29 mouse cellular contexts compared by ENCODE assay signal in genomic region chr8:91653561-91653960, GRCm38 (mm10).
DNase-seq lines count a peak whose midpoint lies in the region; ATAC-seq and TF ChIP-seq lines count a peak whose summit lies in the region.
"Had no signal": no experiment of that assay in that cellular context is flagged by ENCODE, and none has a peak within 500 bp of the region (broad histone marks: within the 10 kb centered on the region; RNA-seq: fewer than 3 reads in every experiment).

No protein-coding gene starts in this region.

- H3K4me1 ChIP-seq in hindbrain, embryonic 10.5 days (replicated peaks): peaks cover 54% of the 10 kb centered on the region
- no peaks in the 10 kb centered on the region for H3K4me1 ChIP-seq in hindbrain, postnatal 0 days (ENCODE audit: insufficient read depth, low read length)

- H3K4me2 ChIP-seq in hindbrain, postnatal 0 days (ENCODE audit: low read depth, low read length): no peak overlapping the region
- H3K4me2 ChIP-seq: embryonic facial prominence, embryonic 13.5 days; forebrain, embryonic 15.5 days; heart, embryonic 15.5 days; intestine, embryonic 15.5 days; limb, embryonic 13.5 days; liver, embryonic 11.5 days; lung, embryonic 15.5 days; midbrain, embryonic 12.5 days; neural tube, embryonic 13.5 days; stomach, embryonic 15.5 days had no signal

- intact Hi-C loops in gastrocnemius, adult 2 months (cut with DNase I): no loop called here

- H3K9me3 ChIP-seq in hindbrain, embryonic 10.5 days: no peaks in the 10 kb centered on the region
- H3K9me3 ChIP-seq in hindbrain, postnatal 0 days (ENCODE audit: low read length): no peaks in the 10 kb centered on the region
- H3K9me3 ChIP-seq: embryonic facial prominence, embryonic 13.5 days; forebrain, embryonic 10.5 days; forebrain, embryonic 15.5 days; heart, embryonic 15.5 days; intestine, embryonic 15.5 days; limb, embryonic 13.5 days; lung, embryonic 15.5 days; midbrain, embryonic 12.5 days; neural tube, embryonic 13.5 days; stomach, embryonic 15.5 days had no signal

- peak; percentile 9 for DNase-seq in adrenal gland, adult 8-10 months
- no peak for DNase-seq in adrenal gland, adult 18-20 months (ENCODE audit: low spot score in 2 of 2)
- no peak for DNase-seq in gastrocnemius, adult 2 months
- no peak for DNase-seq in gastrocnemius, postnatal 10 days
- DNase-seq in hindbrain, embryonic 10.5 days (ENCODE audit: low spot score): no peak
- DNase-seq in hindbrain, postnatal 0 days (ENCODE audit: low spot score): no peak
- DNase-seq in skeletal muscle tissue, adult 2 months (ENCODE audit: low read depth, low spot score): peak; percentile 37
- DNase-seq: cerebellum, adult 18-20 months; gastrocnemius, postnatal 14 days; heart, adult 2 months; heart, postnatal 4 days; kidney, adult 2 months; kidney, postnatal 36 days; right cerebral cortex, postnatal 14 days had no signal

- 51% methylated on average over 3 of the region's 3 CpGs for WGBS in hindbrain, embryonic 10.5 days
- 50% methylated on average over 3 of the region's 3 CpGs for WGBS in hindbrain, postnatal 0 days

- H3K9ac ChIP-seq in hindbrain, postnatal 0 days (replicated peaks; ENCODE audit: low read length): no peak overlapping the region
- H3K9ac ChIP-seq: embryonic facial prominence, embryonic 13.5 days; forebrain, embryonic 15.5 days; heart, embryonic 15.5 days; intestine, embryonic 15.5 days; limb, embryonic 13.5 days; lung, embryonic 15.5 days; neural tube, embryonic 13.5 days; stomach, embryonic 15.5 days had no signal

- ATAC-seq in hindbrain, postnatal 0 days: no peak
- ATAC-seq: activated CD4-positive, CD25-positive, alpha-beta regulatory T cell, adult 4 months; forebrain, embryonic 15.5 days; intestine, embryonic 15.5 days had no signal

- TF ChIP-seq CTCF in gastrocnemius, adult 2 months (IDR thresholded peaks at IDR 0.05): no peak
- TF ChIP-seq CTCF in hindbrain, postnatal 0 days (IDR thresholded peaks at IDR 0.05; ENCODE audit: low read depth): no peak

- H3K36me3 ChIP-seq in hindbrain, embryonic 10.5 days: no peaks in the 10 kb centered on the region
- H3K36me3 ChIP-seq in hindbrain, postnatal 0 days (ENCODE audit: insufficient read depth, low read length): no peaks in the 10 kb centered on the region
- H3K36me3 ChIP-seq: embryonic facial prominence, embryonic 13.5 days; forebrain, embryonic 10.5 days; forebrain, embryonic 15.5 days; heart, embryonic 15.5 days; intestine, embryonic 15.5 days; limb, embryonic 13.5 days; lung, embryonic 15.5 days; midbrain, embryonic 12.5 days; neural tube, embryonic 13.5 days; stomach, embryonic 15.5 days had no signal

- H3K27ac ChIP-seq in gastrocnemius, adult 2 months: peak overlapping the region; percentile 3; the same call in 1 of the 2 replicates
- peak overlapping the region; percentile 64 for H3K27ac ChIP-seq in hindbrain, embryonic 10.5 days
- no peak overlapping the region for H3K27ac ChIP-seq in hindbrain, postnatal 0 days
- H3K27ac ChIP-seq: embryonic facial prominence, embryonic 13.5 days; forebrain, embryonic 10.5 days; forebrain, embryonic 15.5 days; heart, adult 2 months; heart, embryonic 15.5 days; intestine, embryonic 15.5 days; layer of hippocampus, adult 2 months; left cerebral cortex, adult 2 months; limb, embryonic 13.5 days; lung, embryonic 15.5 days; midbrain, embryonic 12.5 days; neural tube, embryonic 13.5 days; stomach, embryonic 15.5 days had no signal

- peaks cover 9% of the 10 kb centered on the region for H3K27me3 ChIP-seq in hindbrain, embryonic 10.5 days (ENCODE audit: insufficient read depth, poor library complexity, severe bottlenecking)
- no peaks in the 10 kb centered on the region for H3K27me3 ChIP-seq in hindbrain, postnatal 0 days (ENCODE audit: insufficient read depth, low read length)
- H3K27me3 ChIP-seq: CH12.LX; forebrain, embryonic 15.5 days; heart, embryonic 15.5 days; intestine, embryonic 15.5 days; lung, embryonic 15.5 days; stomach, embryonic 15.5 days had no signal

- no peak overlapping the region for H3K4me3 ChIP-seq in gastrocnemius, adult 2 months
- H3K4me3 ChIP-seq in hindbrain, embryonic 10.5 days: no peak overlapping the region
- H3K4me3 ChIP-seq in hindbrain, postnatal 0 days (ENCODE audit: low read length): no peak overlapping the region
- H3K4me3 ChIP-seq: embryonic facial prominence, embryonic 13.5 days; forebrain, embryonic 10.5 days; forebrain, embryonic 15.5 days; heart, adult 2 months; heart, embryonic 15.5 days; intestine, embryonic 15.5 days; layer of hippocampus, adult 2 months; left cerebral cortex, adult 2 months; limb, embryonic 13.5 days; lung, embryonic 15.5 days; midbrain, embryonic 12.5 days; neural tube, embryonic 13.5 days; stomach, embryonic 15.5 days had no signal

Comparison
In these comparisons a context has a peak if more than half of its experiments do, and no peak if none do; other contexts are left out.
1. DNase-seq: peak in adrenal gland, adult 8-10 months (single experiment) and skeletal muscle tissue, adult 2 months (single experiment); none in adrenal gland, adult 18-20 months (0 of 2), gastrocnemius, adult 2 months (single experiment), gastrocnemius, postnatal 10 days (single experiment), hindbrain, embryonic 10.5 days (single experiment) and hindbrain, postnatal 0 days (single experiment).